Mouse (Mus musculus) limb, embryonic 11.5 days (tissue): ENCODE measurements around the gene Tbc1d22a. TPM values are rescaled to one million over a fixed set of nuclear protein-coding genes. Genes with fewer than 3 reads are reported as not detected.

Source experiments
- ATAC-seq: fragments of 200-750 bp; cut with Nextera tagmentation; 2 replicates; pipeline ENCODE4 v1.8.0; 2017; ENCODE audit warnings: low read depth; ENCODE audit not compliant: insufficient number of reproducible peaks, low FRiP score, low TSS enrichment
- DNase-seq: peaks from one replicate; pipeline ENCODE4 v3.0.0-alpha.2; 2015; ENCODE audit warnings: low spot score
- H3K27ac ChIP-seq: fragments of 300-500 bp; sonication (generic); replicated peaks from 2 replicates; pipeline ENCODE4 v1.5.1; 2014; ENCODE audit warnings: low read depth, mild to moderate bottlenecking, low read length
- H3K27me3 ChIP-seq: fragments of 300-500 bp; sonication (generic); 2 replicates; pipeline ENCODE4 v1.6.1; 2014; ENCODE audit warnings: mild to moderate bottlenecking, low read length, mixed read lengths; ENCODE audit not compliant: control insufficient read depth, insufficient read depth
- H3K36me3 ChIP-seq: fragments of 300-500 bp; sonication (generic); 2 replicates; pipeline ENCODE4 v1.6.1; 2014; ENCODE audit warnings: mild to moderate bottlenecking, low read length, moderate library complexity, mixed read lengths; ENCODE audit not compliant: control insufficient read depth, insufficient read depth
- H3K4me1 ChIP-seq: fragments of 300-500 bp; sonication (generic); 2 replicates; pipeline ENCODE4 v1.6.1; 2014; ENCODE audit warnings: low read length, mixed read lengths; ENCODE audit not compliant: control insufficient read depth, insufficient read depth
- H3K4me2 ChIP-seq: fragments of 300-500 bp; sonication (generic); 2 replicates; pipeline ENCODE4 v1.6.1; 2014; ENCODE audit warnings: low read depth, mild to moderate bottlenecking, moderate library complexity; ENCODE audit not compliant: severe bottlenecking
- H3K4me3 ChIP-seq: fragments of 300-500 bp; sonication (generic); 2 replicates; pipeline ENCODE4 v1.5.1; 2014; ENCODE audit warnings: low read depth, low read length
- H3K9ac ChIP-seq: fragments of 300-500 bp; sonication (generic); 2 replicates; pipeline ENCODE4 v1.6.1; 2014; ENCODE audit warnings: mild to moderate bottlenecking, low read length
- H3K9me3 ChIP-seq: fragments of 300-500 bp; sonication (generic); 2 replicates; pipeline ENCODE4 v1.6.1; 2016; ENCODE audit warnings: low read length; ENCODE audit not compliant: control insufficient read depth
- WGBS: fragments of 180-500 bp; shearing (Covaris S2); extraction: QIAGEN DNeasy Blood & Tissue Kit; methylation state at CpG from one replicate; pipeline ENCODE4 v1.1.7; 2014; 5-methylcytosine and 5-hydroxymethylcytosine counted together
- polyA plus RNA-seq: library from polyadenylated mRNA; unstranded; fragments of >200 nt; fragmentation: Nextera tagmentation; extraction: Ambion mirVana; gene quantifications from 2 replicates; pipeline ENCODE4 v1.2.1, GENCODE M21; 2014

Tbc1d22a gene
- polyA plus RNA-seq, 1 experiment from 2014 or later, result 7.7 TPM

GRCm38 (mm10) chr15:86257916-86258685, 43.8 kb downstream of the Tbc1d22a start:
- ATAC-seq (no peak), DNase-seq (no peak)
- 53% methylated on average over 9 of the region's 9 CpGs for WGBS
- Histone ChIP-seq H3K27ac (no peak overlapping the region), H3K9me3 (no peaks in the 10 kb centered on the region), H3K4me1 (0 out of 2 replicates have a peak, but pooled peaks cover 4% of the 10 kb centered on the region), H3K27me3 (no peaks in the 10 kb centered on the region), H3K36me3 (no peaks in the 10 kb centered on the region), H3K4me3 (no peak overlapping the region), H3K9ac (no peak overlapping the region), H3K4me2 (no peak overlapping the region)

- DNase-seq (no peak), ATAC-seq (no peak)
- H3K27ac ChIP-seq, result no peak overlapping the region
- no peak overlapping the region for H3K9ac ChIP-seq
- no peaks in the 10 kb centered on the region for H3K27me3 ChIP-seq
- H3K4me1 ChIP-seq, result 0 out of 2 replicates have a peak, but pooled peaks cover 4% of the 10 kb centered on the region
- H3K9me3 ChIP-seq, result no peaks in the 10 kb centered on the region
- H3K36me3 ChIP-seq, result no peaks in the 10 kb centered on the region
- 84% methylated on average over 4 of the region's 4 CpGs for WGBS
- H3K4me3 ChIP-seq, result no peak overlapping the region
- no peak overlapping the region for H3K4me2 ChIP-seq
Observed at GRCm38 (mm10) chr15:86259233-86259632, 45.0 kb downstream of the Tbc1d22a start.

GRCm38 (mm10) chr15:86260111-86260510, 45.9 kb downstream of the Tbc1d22a start:
- no peaks in the 10 kb centered on the region for H3K9me3 ChIP-seq
- WGBS, result 95% methylated on average over 4 of the region's 4 CpGs

DNA sequence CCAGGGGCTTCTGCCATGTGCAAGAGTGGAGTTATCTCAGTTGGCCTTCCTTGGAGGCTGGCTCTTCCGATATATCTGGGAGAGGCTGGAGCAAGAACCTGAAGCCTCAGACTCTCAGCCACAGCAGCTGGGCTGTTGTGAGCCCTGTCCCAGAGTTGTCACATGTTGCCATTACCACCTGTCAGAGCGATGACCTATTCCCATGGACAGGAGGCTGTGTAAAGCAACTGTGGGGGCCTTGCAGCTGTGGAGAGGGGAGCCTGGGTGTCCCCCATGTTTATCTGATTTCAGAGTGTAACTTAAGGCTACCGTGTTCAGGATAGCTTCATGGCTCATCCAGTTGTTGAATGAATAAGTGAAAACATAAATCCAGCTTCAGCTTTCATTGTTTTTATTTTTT, 50.1 kb downstream of the Tbc1d22a start:
- no peak overlapping the region for H3K4me3 ChIP-seq
- no peaks in the 10 kb centered on the region for H3K4me1 ChIP-seq
- DNase-seq, result no peak
- 74% methylated on average over 3 of the region's 3 CpGs for WGBS
- ATAC-seq, result no peak
- H3K9ac ChIP-seq, result no peak overlapping the region
- H3K9me3 ChIP-seq, result no peaks in the 10 kb centered on the region
- no peaks in the 10 kb centered on the region for H3K36me3 ChIP-seq
- H3K4me2 ChIP-seq, result no peak overlapping the region
- no peak overlapping the region for H3K27ac ChIP-seq
- H3K27me3 ChIP-seq, result no peaks in the 10 kb centered on the region

More at GRCm38 (mm10) chr15:86260111-86260510, 45.9 kb downstream of the Tbc1d22a start:
- H3K27ac ChIP-seq, result no peak overlapping the region
- H3K27me3 ChIP-seq, result no peaks in the 10 kb centered on the region
- ATAC-seq (no peak), DNase-seq (no peak)
- H3K4me1 ChIP-seq, result 0 out of 2 replicates have a peak, but pooled peaks cover 4% of the 10 kb centered on the region
- no peak overlapping the region for H3K9ac ChIP-seq
- no peaks in the 10 kb centered on the region for H3K36me3 ChIP-seq
- H3K4me3 ChIP-seq, result no peak overlapping the region
- no peak overlapping the region for H3K4me2 ChIP-seq

- Histone ChIP-seq H3K9ac (no peak overlapping the region), H3K27ac (no peak overlapping the region), H3K36me3 (no peaks in the 10 kb centered on the region), H3K4me3 (no peak overlapping the region), H3K9me3 (no peaks in the 10 kb centered on the region), H3K4me2 (no peak overlapping the region), H3K4me1 (no peaks in the 10 kb centered on the region), H3K27me3 (no peaks in the 10 kb centered on the region)
- 81% methylated on average over 7 of the region's 7 CpGs for WGBS
- ATAC-seq, result peak; percentile 67; the same call in 1 of the 2 replicates
- DNase-seq, result no peak
Observed at GRCm38 (mm10) chr15:86264803-86265202, 50.5 kb downstream of the Tbc1d22a start.

- ATAC-seq, result no peak
- 83% methylated on average over 4 of the region's 4 CpGs for WGBS
Observed at GRCm38 (mm10) chr15:86266975-86267374, 52.7 kb downstream of the Tbc1d22a start.

GRCm38 (mm10) chr15:86268526-86268925, 54.3 kb downstream of the Tbc1d22a start:
- Histone ChIP-seq H3K27me3 (no peaks in the 10 kb centered on the region), H3K4me3 (no peak overlapping the region), H3K27ac (no peak overlapping the region), H3K9ac (no peak overlapping the region), H3K9me3 (no peaks in the 10 kb centered on the region), H3K36me3 (no peaks in the 10 kb centered on the region), H3K4me2 (no peak overlapping the region), H3K4me1 (no peaks in the 10 kb centered on the region)
- WGBS, result 95% methylated on average over 1 of the region's 1 CpGs
- ATAC-seq (no peak), DNase-seq (no peak)

More at GRCm38 (mm10) chr15:86266975-86267374, 52.7 kb downstream of the Tbc1d22a start:
- H3K9ac ChIP-seq, result no peak overlapping the region
- H3K4me2 ChIP-seq, result no peak overlapping the region
- no peaks in the 10 kb centered on the region for H3K4me1 ChIP-seq
- no peaks in the 10 kb centered on the region for H3K36me3 ChIP-seq
- no peaks in the 10 kb centered on the region for H3K27me3 ChIP-seq
- DNase-seq, result no peak
- no peak overlapping the region for H3K27ac ChIP-seq
- no peak overlapping the region for H3K4me3 ChIP-seq
- no peaks in the 10 kb centered on the region for H3K9me3 ChIP-seq

DNA sequence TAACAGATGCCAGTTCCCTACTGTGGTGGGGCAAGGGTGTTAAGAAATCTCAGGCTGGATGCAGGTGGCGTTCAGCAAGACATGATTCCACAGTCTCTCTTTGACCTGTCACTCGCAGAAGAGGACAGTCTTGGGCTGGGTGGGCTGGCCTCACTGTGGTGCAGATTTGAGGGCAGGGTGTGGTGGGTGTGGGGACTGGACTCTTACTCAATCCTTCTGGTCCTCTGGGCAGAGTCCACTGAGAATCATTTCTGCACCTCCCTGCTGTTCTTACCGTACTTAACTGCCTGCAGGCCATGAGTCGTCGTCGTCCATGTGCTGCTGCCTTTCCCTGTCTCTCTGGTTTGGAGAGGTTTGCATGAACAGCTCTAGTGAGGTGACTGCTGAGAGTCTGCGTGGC, 61.5 kb downstream of the Tbc1d22a start:
- Histone ChIP-seq H3K36me3 (no peaks in the 10 kb centered on the region), H3K27ac (0 out of 2 replicates have a peak overlapping the region, but pooled peaks have one; percentile 8), H3K9ac (no peak overlapping the region), H3K4me2 (no peak overlapping the region), H3K4me1 (peaks cover 38% of the 10 kb centered on the region), H3K27me3 (no peaks in the 10 kb centered on the region), H3K4me3 (no peak overlapping the region), H3K9me3 (no peaks in the 10 kb centered on the region)
- no peak for ATAC-seq
- 69% methylated on average over 7 of the region's 7 CpGs for WGBS
- DNase-seq, result no peak
